Mouse (Mus musculus) midbrain, embryonic 12.5 days (tissue): ENCODE results near the gene Mettl15. TPM values are rescaled to one million over a fixed set of nuclear protein-coding genes. Genes with fewer than 3 reads are reported as not detected.
"Not testable (repeated sequence)": the region's sequence is repeated elsewhere in the genome, so short reads cannot be mapped to it uniquely, and the experiment has no call there.

ENCODE experiments used
- ATAC-seq: fragments of 200-750 bp; cut with Nextera tagmentation; 2 replicates; pipeline ENCODE4 v1.8.0; 2017; ENCODE audit warnings: low read depth, moderate TSS enrichment, moderate library complexity; ENCODE audit not compliant: low FRiP score
- H3K27ac ChIP-seq: fragments of 300-500 bp; sonication (generic); replicated peaks from 2 replicates; pipeline ENCODE4 v1.5.1; 2016; ENCODE audit warnings: mild to moderate bottlenecking
- H3K27me3 ChIP-seq: fragments of 300-500 bp; sonication (generic); 2 replicates; pipeline ENCODE4 v1.6.1; 2016; ENCODE audit warnings: mild to moderate bottlenecking
- H3K36me3 ChIP-seq: fragments of 300-500 bp; sonication (generic); 2 replicates; pipeline ENCODE4 v1.6.1; 2016
- H3K4me1 ChIP-seq: fragments of 300-500 bp; sonication (generic); 2 replicates; pipeline ENCODE4 v1.6.1; 2016
- H3K4me2 ChIP-seq: fragments of 300-500 bp; sonication (generic); replicated peaks from 2 replicates; pipeline ENCODE4 v1.6.1; 2016; ENCODE audit warnings: mild to moderate bottlenecking, moderate library complexity
- H3K4me3 ChIP-seq: fragments of 300-500 bp; sonication (generic); 2 replicates; pipeline ENCODE4 v1.5.1; 2016; ENCODE audit warnings: mild to moderate bottlenecking
- H3K9ac ChIP-seq: fragments of 300-500 bp; sonication (generic); replicated peaks from 2 replicates; pipeline ENCODE4 v1.6.1; 2016; ENCODE audit warnings: mild to moderate bottlenecking, moderate library complexity
- H3K9me3 ChIP-seq: fragments of 300-500 bp; sonication (generic); 2 replicates; pipeline ENCODE4 v1.6.1; 2016; ENCODE audit warnings: mild to moderate bottlenecking
- WGBS: fragments of 180-500 bp; shearing (Covaris S2); methylation state at CpG from one replicate; pipeline ENCODE4 v1.1.7; 2016; 5-methylcytosine and 5-hydroxymethylcytosine counted together
- polyA plus RNA-seq: library from polyadenylated mRNA; unstranded; fragments of >200 nt; fragmentation: Nextera tagmentation; extraction: Ambion mirVana; gene quantifications from 2 replicates; pipeline ENCODE4 v1.2.1, GENCODE M21; 2016

The Mettl15 gene
- polyA plus RNA-seq, 1 experiment from 2014 or later: 11.8 TPM

- no peak overlapping the region for H3K4me2 ChIP-seq
- 92% methylated on average over 1 of the region's 1 CpGs for WGBS
- H3K36me3 ChIP-seq: no peaks in the 10 kb centered on the region
- H3K9ac ChIP-seq: no peak overlapping the region
- ATAC-seq: no peak
- H3K4me1 ChIP-seq: peaks cover 7% of the 10 kb centered on the region; the same call in 1 of the 2 replicates
- no peaks in the 10 kb centered on the region for H3K27me3 ChIP-seq
- H3K9me3 ChIP-seq: no peaks in the 10 kb centered on the region
- H3K4me3 ChIP-seq: no peak overlapping the region
- H3K27ac ChIP-seq: no peak overlapping the region
Observed at GRCm38 (mm10) chr2:109273098-109273497, 7.5 kb downstream of the Mettl15 start.

DNA sequence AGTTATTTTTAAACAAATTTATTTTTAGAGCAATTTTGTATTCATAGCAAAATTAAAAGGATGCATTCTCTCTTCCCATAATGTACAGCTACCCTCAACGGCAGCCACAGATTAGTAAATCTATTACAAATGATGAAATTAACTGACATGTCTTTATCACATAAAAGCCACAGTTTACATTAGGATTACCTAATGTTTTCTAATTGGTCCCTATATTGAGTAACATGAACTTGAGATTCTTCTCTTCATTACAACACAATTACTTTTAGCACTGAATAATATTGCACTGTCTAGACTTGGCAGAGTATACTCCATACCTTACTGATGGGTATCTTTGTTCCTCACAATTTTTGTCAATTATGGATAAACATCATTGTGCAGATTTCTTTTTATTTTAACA lies 17.8 kb downstream of the Mettl15 start:
- Histone ChIP-seq H3K4me3 (no peak overlapping the region), H3K4me1 (no peaks in the 10 kb centered on the region), H3K27ac (no peak overlapping the region), H3K9me3 (no peaks in the 10 kb centered on the region), H3K36me3 (no peaks in the 10 kb centered on the region), H3K9ac (no peak overlapping the region), H3K27me3 (no peaks in the 10 kb centered on the region), H3K4me2 (no peak overlapping the region)
- ATAC-seq: no peak
- WGBS: 88% methylated on average over 1 of the region's 1 CpGs

DNA sequence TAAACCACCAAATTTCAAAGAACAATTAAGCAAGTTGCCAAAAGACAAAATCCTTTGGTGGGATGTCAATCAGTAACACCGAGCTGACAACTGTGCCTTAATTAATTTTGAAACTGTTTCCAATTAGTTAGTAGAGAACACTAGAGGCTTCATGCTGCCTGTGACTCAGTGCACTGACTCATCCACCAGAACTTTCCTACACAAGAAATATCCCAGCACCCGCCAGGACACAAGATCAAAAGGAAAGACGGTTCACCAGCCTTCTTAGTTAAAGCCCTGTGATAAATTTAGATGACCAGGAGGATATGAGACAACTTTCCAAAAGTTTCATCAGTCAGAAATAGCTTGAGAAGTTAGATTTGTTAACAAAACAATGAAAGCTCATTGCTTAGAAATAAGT lies 38.6 kb downstream of the Mettl15 start:
- Histone ChIP-seq H3K9me3 (no peaks in the 10 kb centered on the region), H3K4me2 (no peak overlapping the region), H3K27me3 (no peaks in the 10 kb centered on the region), H3K36me3 (no peaks in the 10 kb centered on the region), H3K9ac (no peak overlapping the region), H3K4me1 (no peaks in the 10 kb centered on the region), H3K4me3 (no peak overlapping the region), H3K27ac (no peak overlapping the region)
- WGBS: 65% methylated on average over 3 of the region's 3 CpGs
- no peak for ATAC-seq

- Histone ChIP-seq H3K9me3 (no peaks in the 10 kb centered on the region), H3K4me1 (no peaks in the 10 kb centered on the region), H3K27me3 (no peaks in the 10 kb centered on the region), H3K36me3 (no peaks in the 10 kb centered on the region), H3K9ac (no peak overlapping the region), H3K27ac (no peak overlapping the region), H3K4me2 (no peak overlapping the region), H3K4me3 (no peak overlapping the region)
- ATAC-seq: no peak
- WGBS: 100% methylated on average over 1 of the region's 1 CpGs
Observed at GRCm38 (mm10) chr2:109235741-109236140, 44.8 kb downstream of the Mettl15 start.

- Histone ChIP-seq H3K4me2 (no peak overlapping the region), H3K9ac (no peak overlapping the region), H3K9me3 (no peaks in the 10 kb centered on the region), H3K36me3 (no peaks in the 10 kb centered on the region), H3K27ac (no peak overlapping the region), H3K4me3 (no peak overlapping the region), H3K27me3 (no peaks in the 10 kb centered on the region), H3K4me1 (no peaks in the 10 kb centered on the region)
- ATAC-seq: no peak
- 89% methylated on average over 4 of the region's 4 CpGs for WGBS
Observed at GRCm38 (mm10) chr2:109233876-109234275, 46.7 kb downstream of the Mettl15 start.

GRCm38 (mm10) chr2:109230443-109230842 lies 50.1 kb downstream of the Mettl15 start:
- no peaks in the 10 kb centered on the region for H3K9me3 ChIP-seq
- no peaks in the 10 kb centered on the region for H3K4me1 ChIP-seq
- H3K27ac ChIP-seq: no peak overlapping the region
- H3K4me3 ChIP-seq: no peak overlapping the region
- H3K36me3 ChIP-seq: no peaks in the 10 kb centered on the region
- no peak for ATAC-seq
- no peak overlapping the region for H3K4me2 ChIP-seq
- H3K27me3 ChIP-seq: no peaks in the 10 kb centered on the region
- no peak overlapping the region for H3K9ac ChIP-seq

DNA sequence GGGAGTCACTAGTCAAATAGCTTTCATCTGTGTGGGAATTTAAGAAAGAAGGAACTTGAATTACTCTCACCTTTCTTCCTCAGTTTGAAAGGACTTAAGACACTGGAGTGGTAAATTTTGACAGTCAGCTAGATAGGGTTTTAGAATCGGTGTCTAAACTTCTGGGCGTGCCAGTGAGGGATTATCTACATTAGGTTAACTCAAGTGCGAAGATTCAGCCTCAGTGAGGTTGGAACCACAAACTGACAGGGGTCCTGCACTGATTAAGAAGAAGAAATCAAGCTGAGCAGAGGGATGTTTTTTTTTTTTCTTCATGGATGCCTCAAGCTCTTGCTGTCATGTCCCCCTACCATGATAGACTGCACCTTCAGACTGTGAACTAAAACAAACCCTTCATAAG lies 53.4 kb downstream of the Mettl15 start:
- WGBS: 30% methylated on average over 3 of the region's 3 CpGs
- Histone ChIP-seq H3K9ac (no peak overlapping the region), H3K27ac (no peak overlapping the region), H3K9me3 (no peaks in the 10 kb centered on the region), H3K4me3 (no peak overlapping the region), H3K27me3 (no peaks in the 10 kb centered on the region), H3K4me1 (no peaks in the 10 kb centered on the region), H3K4me2 (no peak overlapping the region), H3K36me3 (no peaks in the 10 kb centered on the region)
- ATAC-seq: no peak

DNA sequence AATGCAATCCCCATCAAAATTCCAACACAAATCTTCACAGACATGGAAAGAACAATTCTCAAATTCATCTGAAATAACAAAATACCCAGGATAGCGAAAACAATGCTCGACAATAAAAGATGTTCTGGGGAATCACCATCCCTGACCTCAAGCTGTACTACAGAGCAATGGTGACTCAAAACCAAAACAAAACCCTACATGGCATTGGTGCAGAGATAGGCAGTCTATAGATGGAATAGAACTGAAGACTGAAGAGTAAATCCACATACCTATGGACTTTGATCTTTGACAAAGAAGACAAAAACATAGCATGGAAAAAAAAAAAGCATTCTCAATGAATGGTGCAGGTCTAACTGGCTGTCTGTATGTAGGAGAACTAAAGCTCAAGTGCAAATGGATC lies 59.1 kb downstream of the Mettl15 start:
- Histone ChIP-seq H3K27ac (no peak overlapping the region), H3K4me3 (no peak overlapping the region), H3K27me3 (no peaks in the 10 kb centered on the region), H3K4me1 (no peaks in the 10 kb centered on the region), H3K4me2 (no peak overlapping the region), H3K9me3 (no peaks in the 10 kb centered on the region), H3K36me3 (no peaks in the 10 kb centered on the region), H3K9ac (no peak overlapping the region)
- WGBS: 96% methylated on average over 2 of the region's 2 CpGs
- ATAC-seq: no peak

DNA sequence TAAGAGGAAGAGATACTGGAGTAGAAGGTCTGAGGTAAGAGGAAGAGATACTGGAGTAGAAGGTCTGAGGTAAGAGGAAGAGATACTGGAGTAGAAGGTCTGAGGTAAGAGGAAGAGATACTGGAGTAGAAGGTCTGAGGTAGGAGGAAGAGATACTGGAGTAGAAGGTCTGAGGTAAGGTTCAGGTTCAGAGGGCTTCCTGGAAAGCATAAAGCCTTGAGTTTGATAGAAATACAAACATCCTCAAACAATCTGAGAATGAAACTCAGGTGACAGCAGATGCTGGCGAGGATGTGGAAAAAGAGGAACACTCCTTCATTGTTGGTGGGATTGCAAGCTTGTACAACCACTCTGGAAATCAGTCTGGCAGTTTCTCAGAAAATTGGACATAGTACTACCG lies 63.9 kb downstream of the Mettl15 start:
- not testable (repeated sequence) for H3K4me2 ChIP-seq, H3K9ac ChIP-seq, H3K27me3 ChIP-seq, H3K9me3 ChIP-seq, ATAC-seq, H3K27ac ChIP-seq, H3K36me3 ChIP-seq, H3K4me1 ChIP-seq, H3K4me3 ChIP-seq
- 88% methylated on average over 2 of the region's 2 CpGs for WGBS

GRCm38 (mm10) chr2:109210641-109211040 lies 69.9 kb downstream of the Mettl15 start:
- not testable (repeated sequence) for H3K9ac ChIP-seq, H3K4me2 ChIP-seq, H3K9me3 ChIP-seq, H3K4me3 ChIP-seq, H3K36me3 ChIP-seq, H3K27ac ChIP-seq, H3K27me3 ChIP-seq, ATAC-seq, H3K4me1 ChIP-seq
- 100% methylated on average over 1 of the region's 1 CpGs for WGBS

DNA sequence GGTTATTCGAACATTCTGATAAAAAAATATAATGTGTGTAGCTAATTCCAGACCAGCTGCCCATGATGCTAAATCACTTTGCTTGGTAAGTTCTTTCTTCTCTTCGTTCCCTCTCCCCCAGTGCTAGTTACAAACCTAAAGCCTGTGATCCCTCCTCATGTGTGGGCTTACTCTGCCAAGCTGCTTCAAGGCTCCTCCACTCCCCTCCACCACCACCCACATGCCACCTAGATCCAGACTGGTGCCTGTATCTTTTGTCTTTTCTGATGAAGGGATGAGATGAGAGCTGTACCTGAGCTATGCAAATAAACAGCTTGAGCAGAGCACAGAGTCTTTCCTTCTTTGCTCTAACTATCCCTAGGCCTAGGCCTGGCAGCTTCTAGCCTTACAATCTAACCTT lies 72.5 kb downstream of the Mettl15 start:
- no peak overlapping the region for H3K9ac ChIP-seq
- H3K4me2 ChIP-seq: no peak overlapping the region
- WGBS: 86% methylated on average over 2 of the region's 2 CpGs

DNA sequence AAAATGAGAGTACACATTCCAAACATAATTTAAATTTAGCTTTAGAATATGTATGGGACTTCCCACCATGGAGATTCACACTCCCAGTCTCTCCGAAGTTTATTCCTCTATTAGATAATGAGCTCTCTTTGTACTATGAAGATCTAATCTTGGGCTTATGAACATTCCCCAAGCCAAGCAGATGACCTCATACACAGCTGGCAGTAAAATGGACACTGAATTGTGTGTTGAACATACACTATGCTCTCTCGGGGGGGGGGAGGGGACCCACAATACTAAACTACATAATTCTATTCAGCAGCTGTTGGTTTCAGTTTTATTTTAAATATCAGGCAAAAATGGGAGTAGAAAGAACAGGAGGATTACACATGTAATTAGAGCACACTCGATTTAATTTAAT lies 97.6 kb downstream of the Mettl15 start:
- no peaks in the 10 kb centered on the region for H3K27me3 ChIP-seq
- H3K4me1 ChIP-seq: no peaks in the 10 kb centered on the region
- H3K4me2 ChIP-seq: no peak overlapping the region
- no peak overlapping the region for H3K27ac ChIP-seq
- no peak overlapping the region for H3K9ac ChIP-seq
- no peaks in the 10 kb centered on the region for H3K36me3 ChIP-seq
- H3K4me3 ChIP-seq: no peak overlapping the region
- WGBS: 78% methylated on average over 3 of the region's 3 CpGs
- ATAC-seq: no peak
- no peaks in the 10 kb centered on the region for H3K9me3 ChIP-seq

More for the DNA sequence above, 72.5 kb downstream of the Mettl15 start:
- H3K4me1 ChIP-seq: no peaks in the 10 kb centered on the region
- no peaks in the 10 kb centered on the region for H3K9me3 ChIP-seq
- H3K36me3 ChIP-seq: no peaks in the 10 kb centered on the region
- no peak overlapping the region for H3K4me3 ChIP-seq
- H3K27ac ChIP-seq: no peak overlapping the region
- ATAC-seq: no peak
- no peaks in the 10 kb centered on the region for H3K27me3 ChIP-seq

- Histone ChIP-seq H3K4me1 (peaks cover 4% of the 10 kb centered on the region; the same call in 1 of the 2 replicates), H3K9me3 (no peaks in the 10 kb centered on the region), H3K4me3 (no peak overlapping the region), H3K36me3 (no peaks in the 10 kb centered on the region), H3K27me3 (no peaks in the 10 kb centered on the region), H3K9ac (no peak overlapping the region), H3K27ac (no peak overlapping the region), H3K4me2 (no peak overlapping the region)
- 68% methylated on average over 1 of the region's 1 CpGs for WGBS
- no peak for ATAC-seq
Observed at GRCm38 (mm10) chr2:109158509-109158908, 122.0 kb downstream of the Mettl15 start.
